Mouse (Mus musculus) Muller cell, postnatal 12 days (primary cell): ENCODE data around the gene Cacnb2.

Experiments used
- DNase-seq: peaks from one replicate; pipeline ENCODE4 v3.0.0-alpha.2; 2015; ENCODE audit errors: inconsistent ontology term

Gene Cacnb2

GRCm38 (mm10) chr2:14774857-14775495 is 172.1 kb downstream of the Cacnb2 start:
- DNase-seq = no peak

- no peak for DNase-seq
Measured at GRCm38 (mm10) chr2:14787983-14788382, 185.1 kb downstream of the Cacnb2 start.

- DNase-seq = peak; percentile 61
Measured at GRCm38 (mm10) chr2:14801446-14802046, 198.7 kb downstream of the Cacnb2 start.

GRCm38 (mm10) chr2:14807650-14808347 is 204.9 kb downstream of the Cacnb2 start:
- peak; percentile 84 for DNase-seq

- no peak for DNase-seq
Measured at GRCm38 (mm10) chr2:14814977-14815376, 212.1 kb downstream of the Cacnb2 start.

GRCm38 (mm10) chr2:14818651-14819050 is 215.8 kb downstream of the Cacnb2 start:
- no peak for DNase-seq

GRCm38 (mm10) chr2:14820946-14821345 is 218.1 kb downstream of the Cacnb2 start:
- DNase-seq = no peak

- peak; percentile 82 for DNase-seq
Measured at GRCm38 (mm10) chr2:14823105-14823504, 220.2 kb downstream of the Cacnb2 start.

GRCm38 (mm10) chr2:14823816-14824348 is 221.0 kb downstream of the Cacnb2 start:
- peak; percentile 46 for DNase-seq

GRCm38 (mm10) chr2:14825146-14825545 is 222.3 kb downstream of the Cacnb2 start:
- peak; percentile 58 for DNase-seq

- no peak for DNase-seq
Measured at GRCm38 (mm10) chr2:14829451-14829850, 226.6 kb downstream of the Cacnb2 start.

- no peak for DNase-seq
Measured at GRCm38 (mm10) chr2:14831308-14831707, 228.4 kb downstream of the Cacnb2 start.

GRCm38 (mm10) chr2:14834700-14835317 is 231.9 kb downstream of the Cacnb2 start:
- peak; percentile 35 for DNase-seq

GRCm38 (mm10) chr2:14841272-14841671 is 238.4 kb downstream of the Cacnb2 start:
- DNase-seq = no peak

- DNase-seq = no peak
Measured at GRCm38 (mm10) chr2:14846727-14847126, 243.8 kb downstream of the Cacnb2 start.

GRCm38 (mm10) chr2:14847188-14847587 is 244.3 kb downstream of the Cacnb2 start:
- DNase-seq = no peak

- no peak for DNase-seq
Measured at GRCm38 (mm10) chr2:14850831-14851230, 247.9 kb downstream of the Cacnb2 start.

- DNase-seq = no peak
Measured at GRCm38 (mm10) chr2:14851383-14851782, 248.5 kb downstream of the Cacnb2 start.

- DNase-seq = no peak
Measured at GRCm38 (mm10) chr2:14854054-14854453, 251.2 kb downstream of the Cacnb2 start.

GRCm38 (mm10) chr2:14858301-14858700 is 255.4 kb downstream of the Cacnb2 start:
- no peak for DNase-seq

GRCm38 (mm10) chr2:14860350-14860749 is 257.5 kb downstream of the Cacnb2 start:
- peak; percentile 7 for DNase-seq

- DNase-seq = no peak
Measured at GRCm38 (mm10) chr2:14861613-14862012, 258.7 kb downstream of the Cacnb2 start.
